Mouse (Mus musculus) lung, postnatal 0 days (tissue): ENCODE measurements around the gene Slc4a3. TPM values are rescaled to one million over a fixed set of nuclear protein-coding genes. Genes with fewer than 3 reads are reported as not detected.

Source experiments
- ATAC-seq: fragments of 200-750 bp; cut with Nextera tagmentation; 2 replicates; pipeline ENCODE4 v1.8.0; 2017; ENCODE audit warnings: moderate library complexity
- DNase-seq: peaks from one replicate; pipeline ENCODE4 v3.0.0-alpha.2; 2016; ENCODE audit warnings: low spot score
- H3K27ac ChIP-seq: fragments of 300-500 bp; sonication (generic); 2 replicates; pipeline ENCODE4 v1.5.1; 2014; ENCODE audit warnings: antibody characterized with exemption, mild to moderate bottlenecking, low read length, mixed read lengths
- H3K27me3 ChIP-seq: fragments of 300-500 bp; sonication (generic); replicated peaks from 2 replicates; pipeline ENCODE4 v1.6.1; 2014; ENCODE audit warnings: low read length, mixed read lengths; ENCODE audit not compliant: insufficient read depth
- H3K36me3 ChIP-seq: fragments of 300-500 bp; sonication (generic); 2 replicates; pipeline ENCODE4 v1.6.1; 2014; ENCODE audit warnings: low read length, mixed read lengths; ENCODE audit not compliant: insufficient read depth
- H3K4me1 ChIP-seq: fragments of 300-500 bp; sonication (generic); 2 replicates; pipeline ENCODE4 v1.6.1; 2014; ENCODE audit warnings: antibody characterized with exemption, low read depth, low read length, mixed read lengths; ENCODE audit not compliant: insufficient read depth
- H3K4me2 ChIP-seq: fragments of 300-500 bp; sonication (generic); replicated peaks from 2 replicates; pipeline ENCODE4 v1.6.1; 2014; ENCODE audit warnings: low read depth, mild to moderate bottlenecking, low read length, moderate library complexity, mixed read lengths
- H3K4me3 ChIP-seq: fragments of 300-500 bp; sonication (generic); 2 replicates; pipeline ENCODE4 v1.5.1; 2014; ENCODE audit warnings: low read depth, low read length
- H3K9ac ChIP-seq: fragments of 300-500 bp; sonication (generic); replicated peaks from 2 replicates; pipeline ENCODE4 v1.6.1; 2014; ENCODE audit warnings: low read depth, mild to moderate bottlenecking
- H3K9me3 ChIP-seq: fragments of 300-500 bp; sonication (generic); 2 replicates; pipeline ENCODE4 v1.6.1; 2016; ENCODE audit warnings: low read length, mixed read lengths
- CTCF ChIP-seq: IDR thresholded peaks from 2 replicates; pipeline ENCODE4 v1.5.1; 2016; ENCODE audit warnings: antibody characterized with exemption, mild to moderate bottlenecking
- EP300 ChIP-seq: IDR thresholded peaks from 2 replicates; pipeline ENCODE4 v1.6.1; 2016; ENCODE audit warnings: antibody characterized with exemption, mild to moderate bottlenecking, control low read depth
- WGBS: fragments of 180-500 bp; shearing (Covaris S2); extraction: QIAGEN DNeasy Blood & Tissue Kit; methylation state at CpG from one replicate; pipeline ENCODE4 v1.1.7; 2014; 5-methylcytosine and 5-hydroxymethylcytosine counted together
- polyA plus RNA-seq: library from polyadenylated mRNA; unstranded; fragments of >200 nt; fragmentation: Nextera tagmentation; extraction: Ambion mirVana; gene quantifications from 2 replicates; pipeline ENCODE4 v1.2.1, GENCODE M21; 2015

The Slc4a3 gene
- polyA plus RNA-seq, 1 experiment from 2014 or later = 8.0 TPM

DNA sequence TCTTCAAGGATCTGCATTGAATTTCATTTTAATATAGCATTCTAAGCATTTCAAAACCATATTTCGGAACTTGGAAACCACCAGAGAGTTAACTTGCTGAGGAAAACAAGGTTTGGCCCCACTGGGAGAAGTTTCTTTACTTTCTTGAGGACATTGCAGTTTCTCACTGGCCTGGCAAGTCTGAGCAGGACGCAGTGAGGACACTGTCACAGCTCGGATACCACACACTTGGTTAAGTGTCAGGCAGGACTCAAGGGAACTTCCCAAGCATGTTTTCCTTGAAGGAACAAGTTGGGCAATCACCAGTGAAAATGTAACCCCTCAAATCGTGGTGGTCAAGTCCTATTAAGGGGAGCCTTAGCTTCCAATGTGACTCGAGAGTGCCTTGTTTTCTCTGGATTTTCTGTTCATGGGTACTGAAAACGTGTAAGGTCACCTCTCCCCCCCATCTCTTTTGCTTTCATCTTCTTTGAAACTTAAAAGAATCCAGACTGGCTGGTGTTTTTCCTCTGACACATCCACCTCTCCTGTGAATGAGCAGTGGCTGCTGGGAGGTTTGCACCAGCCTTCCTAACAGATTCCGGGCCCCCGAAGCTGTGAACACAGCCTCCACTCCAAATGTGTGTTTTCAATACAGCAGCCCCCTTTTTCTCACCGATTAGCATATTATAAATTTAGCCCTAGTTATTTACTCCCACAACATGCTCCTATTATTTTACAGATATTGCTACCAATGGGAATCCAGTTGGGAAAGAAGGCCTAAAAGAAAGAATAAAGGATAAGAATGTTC is 41.6 kb upstream of the Slc4a3 start:
- Histone ChIP-seq H3K27ac (no peak overlapping the region), H3K4me2 (peak overlapping the region; percentile 95), H3K9ac (0 out of 2 replicates have a peak overlapping the region, but pooled peaks have one; percentile 85), H3K4me1 (no peaks in the 10 kb centered on the region; the same call in none of the 2 replicates), H3K27me3 (no peaks in the 10 kb centered on the region), H3K36me3 (peaks cover 21% of the 10 kb centered on the region; the same call in 1 of the 2 replicates), H3K9me3 (no peaks in the 10 kb centered on the region), H3K4me3 (peak overlapping the region; percentile 78)
- DNase-seq (peak; percentile 80), ATAC-seq (no peak; the same call in 1 of the 2 replicates)
- TF ChIP-seq EP300 = no peak
- no peak for TF ChIP-seq CTCF
- 40% methylated on average over 9 of the region's 9 CpGs for WGBS

DNA sequence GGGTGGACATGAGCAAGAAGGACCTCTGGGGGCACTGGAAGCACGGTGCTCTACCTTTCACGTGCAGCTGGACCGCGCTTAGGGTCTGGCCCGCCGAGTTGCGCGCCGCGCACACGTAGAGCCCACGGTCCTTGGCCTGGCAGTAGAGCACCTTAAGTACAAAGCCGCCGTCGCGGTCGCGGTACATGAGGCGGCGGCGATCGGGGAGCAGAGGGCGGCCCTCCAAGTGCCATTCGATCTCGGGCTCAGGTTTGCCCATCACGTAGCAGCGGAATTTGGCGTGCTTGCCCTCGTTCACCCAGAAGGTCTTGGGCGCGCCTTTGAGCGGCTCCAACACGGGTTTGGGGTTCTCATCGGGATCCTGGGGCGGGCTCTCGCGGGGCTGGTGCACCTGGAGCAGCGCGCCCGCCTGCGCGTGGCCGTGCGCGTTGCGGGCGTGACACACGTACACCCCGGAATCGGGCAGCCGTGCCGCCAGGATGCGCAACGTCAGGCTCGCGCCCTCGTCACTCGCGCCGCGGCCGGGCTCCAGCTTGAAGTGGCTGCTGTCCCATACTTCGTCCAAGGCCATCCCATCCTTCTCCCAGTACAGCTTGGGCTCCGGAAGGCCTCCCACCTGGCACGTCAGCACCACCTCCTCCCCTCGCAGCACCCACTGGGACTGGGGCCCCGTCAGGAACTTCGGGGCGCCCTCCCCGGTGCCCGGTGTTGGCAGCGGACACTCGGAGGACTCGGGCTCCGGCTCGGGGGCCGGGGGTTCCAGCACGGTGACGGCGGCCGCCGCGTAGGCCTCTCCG is 40.7 kb upstream of the Slc4a3 start:
- H3K27me3 ChIP-seq = no peaks in the 10 kb centered on the region
- H3K4me3 ChIP-seq = peak overlapping the region; percentile 78
- H3K27ac ChIP-seq = peak overlapping the region; percentile 90
- H3K9me3 ChIP-seq = no peaks in the 10 kb centered on the region
- WGBS = 3% methylated on average over 77 of the region's 84 CpGs
- peak; percentile 70 for DNase-seq
- ATAC-seq = peak; percentile 63
- peaks cover 12% of the 10 kb centered on the region; the same call in 1 of the 2 replicates for H3K36me3 ChIP-seq
- no peak for TF ChIP-seq EP300
- peak; percentile 22 for TF ChIP-seq CTCF
- peak overlapping the region; percentile 85 for H3K9ac ChIP-seq
- peak overlapping the region; percentile 95 for H3K4me2 ChIP-seq
- no peaks in the 10 kb centered on the region; the same call in none of the 2 replicates for H3K4me1 ChIP-seq

GRCm38 (mm10) chr1:75505956-75506831 is 39.9 kb upstream of the Slc4a3 start, which contains the start of gene Obsl1:
TSS of gene Obsl1 (minus strand) at chr1:75506452.
- peak; percentile 91 for DNase-seq
- Histone ChIP-seq H3K27ac (peak within 1 kb of the TSS; percentile 90), H3K9me3 (no peaks in the 10 kb centered on the region), H3K4me1 (peaks cover 2% of the 10 kb centered on the region), H3K9ac (peak within 1 kb of the TSS; percentile 85), H3K27me3 (no peaks in the 10 kb centered on the region), H3K36me3 (0 out of 2 replicates have a peak, but pooled peaks cover 5% of the 10 kb centered on the region), H3K4me3 (peak within 1 kb of the TSS; percentile 78), H3K4me2 (peak within 1 kb of the TSS; percentile 95)
- 1% methylated on average over 40 of the region's 65 CpGs for WGBS
- ATAC-seq = peak; percentile 85
- TF ChIP-seq CTCF (no peak), EP300 (no peak)

- peaks cover 7% of the 10 kb centered on the region for H3K4me1 ChIP-seq
- peak within 1 kb of the TSS; percentile 95 for H3K4me2 ChIP-seq
- H3K27ac ChIP-seq = peak within 1 kb of the TSS; percentile 90
- DNase-seq (no peak), ATAC-seq (no peak)
- TF ChIP-seq CTCF = no peak
- TF ChIP-seq EP300 = no peak
- peak within 1 kb of the TSS; percentile 78 for H3K4me3 ChIP-seq
- no peaks in the 10 kb centered on the region for H3K27me3 ChIP-seq
- H3K9me3 ChIP-seq = no peaks in the 10 kb centered on the region
- 54% methylated on average over 10 of the region's 10 CpGs for WGBS
- peak within 1 kb of the TSS; percentile 85 for H3K9ac ChIP-seq
- H3K36me3 ChIP-seq = no peaks in the 10 kb centered on the region
These were observed 39.1 kb upstream of the Slc4a3 start, which contains the start of gene Inha for GRCm38 (mm10) chr1:75507006-75507405. TSS of gene Inha (plus strand) at chr1:75507077.

- DNase-seq (no peak), ATAC-seq (no peak)
- Histone ChIP-seq H3K27ac (0 out of 2 replicates have a peak overlapping the region, but pooled peaks have one; percentile 27), H3K4me2 (no peak overlapping the region), H3K27me3 (no peaks in the 10 kb centered on the region), H3K9ac (no peak overlapping the region), H3K4me1 (peaks cover 7% of the 10 kb centered on the region), H3K9me3 (no peaks in the 10 kb centered on the region), H3K36me3 (no peaks in the 10 kb centered on the region), H3K4me3 (no peak overlapping the region)
- WGBS = 69% methylated on average over 20 of the region's 20 CpGs
- TF ChIP-seq CTCF = no peak
- no peak for TF ChIP-seq EP300
These were observed 36.5 kb upstream of the Slc4a3 start for GRCm38 (mm10) chr1:75509586-75509985.
